13 mouse cellular contexts compared by ENCODE assay signal in the genomic region with DNA sequence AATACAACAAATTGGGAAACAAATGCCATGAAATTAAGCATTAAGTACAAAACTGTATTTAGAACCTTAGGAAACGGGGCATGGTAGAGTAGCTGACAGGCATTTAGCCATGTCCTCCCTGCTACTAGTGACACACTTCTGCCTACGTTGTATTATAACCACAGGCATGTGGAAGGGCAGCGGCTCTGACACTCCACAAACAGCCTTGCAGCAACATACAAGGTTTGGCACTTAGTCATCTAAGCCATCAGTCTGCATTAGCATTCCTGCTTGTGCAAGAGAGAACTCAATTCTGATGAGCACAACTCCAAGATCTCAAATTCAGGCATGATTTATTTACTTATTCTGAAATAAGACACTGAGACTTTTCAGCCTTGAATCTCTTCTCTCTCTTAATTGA.
"Had no signal": no experiment of that assay in that cellular context is flagged by ENCODE, and none has a peak within 500 bp of the region (broad histone marks: within the 10 kb centered on the region; RNA-seq: fewer than 3 reads in every experiment).

No protein-coding gene starts in this region.

- H3K36me3 ChIP-seq: kidney, embryonic 15.5 days; limb, embryonic 10.5 days; liver, embryonic 15.5 days; midbrain, embryonic 13.5 days; neural tube, embryonic 13.5 days had no signal

- H3K4me2 ChIP-seq: kidney, embryonic 15.5 days; liver, embryonic 11.5 days; liver, embryonic 15.5 days; midbrain, embryonic 13.5 days; neural tube, embryonic 13.5 days had no signal

- H3K9me3 ChIP-seq: kidney, embryonic 15.5 days; limb, embryonic 10.5 days; liver, embryonic 15.5 days; midbrain, embryonic 13.5 days; neural tube, embryonic 13.5 days had no signal

- H3K4me1 ChIP-seq: kidney, embryonic 15.5 days; limb, embryonic 10.5 days; liver, embryonic 15.5 days; neural tube, embryonic 13.5 days had no signal

- H3K27ac ChIP-seq: kidney, embryonic 15.5 days; left cerebral cortex, adult 2 months; limb, embryonic 10.5 days; liver, embryonic 15.5 days; midbrain, embryonic 13.5 days; neural tube, embryonic 13.5 days had no signal

- H3K9ac ChIP-seq: kidney, embryonic 15.5 days; liver, embryonic 15.5 days; midbrain, embryonic 13.5 days; neural tube, embryonic 13.5 days had no signal

- DNase-seq: kidney, postnatal 14 days; lung, adult 2 months; lung, postnatal 36 days; right cerebral cortex, adult 18-20 months; right cerebral cortex, postnatal 25 days had no signal

- H3K4me3 ChIP-seq: kidney, embryonic 15.5 days; left cerebral cortex, adult 2 months; limb, embryonic 10.5 days; liver, embryonic 15.5 days; midbrain, embryonic 13.5 days; neural tube, embryonic 13.5 days had no signal

- H3K27me3 ChIP-seq: kidney, embryonic 15.5 days; liver, embryonic 15.5 days; midbrain, embryonic 13.5 days; neural tube, embryonic 13.5 days had no signal

- ATAC-seq: lung, postnatal 0 days had no signal
